Mouse (Mus musculus): ENCODE results near the gene Pdzk1.

DNA sequence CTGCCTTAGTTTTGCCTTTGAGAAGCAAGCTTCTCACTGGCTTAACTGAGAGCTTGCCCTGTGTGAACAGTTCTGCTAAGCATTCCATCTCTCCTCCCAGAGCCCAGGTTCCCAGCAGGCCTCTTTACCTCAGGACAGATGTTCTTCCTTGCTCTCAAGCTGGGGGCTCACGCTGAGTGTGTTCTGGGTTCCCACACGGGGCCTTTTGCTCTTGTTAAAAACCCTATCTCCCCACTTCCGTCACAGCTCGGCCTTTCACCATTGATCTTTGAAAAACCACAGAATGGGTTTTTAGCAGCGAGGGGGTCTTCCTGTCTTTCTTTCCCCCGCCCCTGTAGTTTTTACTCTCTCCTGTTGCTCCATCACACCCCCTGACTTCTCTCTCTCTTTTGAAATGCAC, 14.7 kb upstream of the Pdzk1 start:
- no peak for TF ChIP-seq POLR2A (IDR thresholded peaks at IDR 0.05; ENCODE audit: insufficient read length, low read depth)
- TF ChIP-seq TCF12 (IDR thresholded peaks at IDR 0.05; ENCODE audit: insufficient read depth, poor library complexity, severe bottlenecking): no peak
- no peak for TF ChIP-seq MAX (IDR thresholded peaks at IDR 0.05; ENCODE audit: low read depth)
- no peak for TF ChIP-seq MYOG (IDR thresholded peaks at IDR 0.05; ENCODE audit: control insufficient read depth in 1 of 3, insufficient read depth in 1 of 3, insufficient read length in 2 of 3, low read depth in 2 of 3)
- no peak for TF ChIP-seq USF1 (IDR thresholded peaks at IDR 0.05; ENCODE audit: low read depth)
- TF ChIP-seq POLR2AphosphoS2 (IDR thresholded peaks at IDR 0.05; ENCODE audit: insufficient read length, low read depth): no peak

Data from myocyte (in vitro differentiated cells).